Mouse (Mus musculus) kidney, adult 2 months (tissue): ENCODE results near the gene Olfr1255. TPM values are rescaled to one million over a fixed set of nuclear protein-coding genes. Genes with fewer than 3 reads are reported as not detected.

ENCODE experiments used
- DNase-seq: peaks from one replicate; pipeline ENCODE4 v3.0.0; 2021
- H3K27ac ChIP-seq: fragments of 200-500 bp; 2 replicates; pipeline ENCODE4 v1.5.1; 2012; ENCODE audit warnings: low read depth, low read length, control low read depth, inconsistent platforms; ENCODE audit not compliant: insufficient read depth
- H3K27me3 ChIP-seq: fragments of 200-500 bp; replicated peaks from 2 replicates; pipeline ENCODE4 v1.6.1; 2012; ENCODE audit warnings: mild to moderate bottlenecking, moderate library complexity, low read length, inconsistent platforms; ENCODE audit not compliant: control insufficient read depth, insufficient read depth
- H3K36me3 ChIP-seq: fragments of 200-500 bp; 2 replicates; pipeline ENCODE4 v1.6.1; 2012; ENCODE audit warnings: mild to moderate bottlenecking, moderate library complexity, low read length, inconsistent platforms; ENCODE audit not compliant: control insufficient read depth, insufficient read depth
- H3K4me1 ChIP-seq: fragments of 200-500 bp; 2 replicates; pipeline ENCODE4 v1.6.1; 2011; ENCODE audit warnings: low read length; ENCODE audit not compliant: control insufficient read depth, insufficient read depth
- H3K4me3 ChIP-seq: fragments of 200-500 bp; 2 replicates; pipeline ENCODE4 v1.5.1; 2011; ENCODE audit warnings: mild to moderate bottlenecking, low read depth, low read length, control low read depth; ENCODE audit not compliant: insufficient read depth
- CTCF ChIP-seq: fragments of 200-500 bp; conservative IDR thresholded peaks from 2 replicates; pipeline ENCODE4 v1.5.1; 2011; ENCODE audit warnings: low read depth, mild to moderate bottlenecking, control low read depth, low read length, moderate library complexity, mixed read lengths; ENCODE audit not compliant: insufficient read depth, insufficient read length
- POLR2A ChIP-seq: fragments of 200-500 bp; IDR thresholded peaks from one replicate; pipeline ENCODE4 v1.6.1; 2011; ENCODE audit warnings: low read depth, low read length, control low read depth
- WGBS: fragments of 180-500 bp; shearing (Covaris S2); methylation state at CpG from one replicate; pipeline ENCODE4 v1.1.7; 2018; 5-methylcytosine and 5-hydroxymethylcytosine counted together
- polyA plus RNA-seq: library from polyadenylated mRNA; depleted of rRNA; stranded (reverse); fragments of >200 nt; gene quantifications from 2 replicates; pipeline ENCODE4 v1.2.3, GENCODE M21; 2012; rRNA removed

Gene Olfr1255
- not detected in 2 replicates for polyA plus RNA-seq

- no peak within 1 kb of the TSS for H3K4me3 ChIP-seq
- WGBS = 82% methylated on average over 3 of the region's 3 CpGs
- no peaks in the 10 kb centered on the region for H3K4me1 ChIP-seq
- no peak for DNase-seq
- no peak within 1 kb of the TSS for H3K27ac ChIP-seq
- H3K27me3 ChIP-seq = no peaks in the 10 kb centered on the region
- H3K36me3 ChIP-seq = no peaks in the 10 kb centered on the region
- TF ChIP-seq CTCF (no peak), POLR2A (no peak)
Measured at GRCm38 (mm10) chr2:89811751-89812150, at the start of gene Olfr1255. Gene Olfr1255 (plus strand): TSS chr2:89812051.

GRCm38 (mm10) chr2:89793519-89793918 lies 18.3 kb upstream of the Olfr1255 start, which contains the start of gene Olfr1254:
Gene Olfr1254 (minus strand): TSS chr2:89793619.
- TF ChIP-seq POLR2A = no peak
- no peak for TF ChIP-seq CTCF
- Histone ChIP-seq H3K4me1 (no peaks in the 10 kb centered on the region), H3K4me3 (no peak within 1 kb of the TSS), H3K27me3 (no peaks in the 10 kb centered on the region), H3K27ac (no peak within 1 kb of the TSS), H3K36me3 (no peaks in the 10 kb centered on the region)
- DNase-seq = no peak

- DNase-seq = no peak
- no peaks in the 10 kb centered on the region for H3K36me3 ChIP-seq
- no peak overlapping the region for H3K27ac ChIP-seq
- no peaks in the 10 kb centered on the region for H3K4me1 ChIP-seq
- H3K27me3 ChIP-seq = no peaks in the 10 kb centered on the region
- no peak for TF ChIP-seq CTCF
- no peak for TF ChIP-seq POLR2A
- WGBS = 90% methylated on average over 3 of the region's 3 CpGs
- no peak overlapping the region for H3K4me3 ChIP-seq
Measured at GRCm38 (mm10) chr2:89799583-89799982, 12.3 kb upstream of the Olfr1255 start.

GRCm38 (mm10) chr2:89810751-89811150 lies 1.1 kb upstream of the Olfr1255 start:
- no peaks in the 10 kb centered on the region for H3K4me1 ChIP-seq
- no peak overlapping the region for H3K27ac ChIP-seq
- no peaks in the 10 kb centered on the region for H3K36me3 ChIP-seq
- TF ChIP-seq CTCF (no peak), POLR2A (no peak)
- H3K27me3 ChIP-seq = no peaks in the 10 kb centered on the region
- WGBS = 79% methylated on average over 2 of the region's 2 CpGs
- H3K4me3 ChIP-seq = no peak overlapping the region
- no peak for DNase-seq

GRCm38 (mm10) chr2:89820216-89820615 lies 8.4 kb downstream of the Olfr1255 start:
- Histone ChIP-seq H3K4me3 (no peak overlapping the region), H3K27me3 (no peaks in the 10 kb centered on the region), H3K4me1 (no peaks in the 10 kb centered on the region), H3K27ac (no peak overlapping the region), H3K36me3 (no peaks in the 10 kb centered on the region)
- DNase-seq = no peak
- 89% methylated on average over 1 of the region's 1 CpGs for WGBS
- TF ChIP-seq POLR2A (no peak), CTCF (no peak)

GRCm38 (mm10) chr2:89841455-89841854 lies 29.6 kb downstream of the Olfr1255 start, which contains the start of gene Olfr1256:
Gene Olfr1256 (minus strand): TSS chr2:89841555.
- Histone ChIP-seq H3K27ac (no peak within 1 kb of the TSS), H3K4me1 (no peaks in the 10 kb centered on the region), H3K36me3 (no peaks in the 10 kb centered on the region), H3K27me3 (no peaks in the 10 kb centered on the region), H3K4me3 (no peak within 1 kb of the TSS)
- no peak for TF ChIP-seq POLR2A
- no peak for TF ChIP-seq CTCF
- no peak for DNase-seq
- 38% methylated on average over 2 of the region's 2 CpGs for WGBS

- WGBS = 78% methylated on average over 5 of the region's 5 CpGs
- no peak for TF ChIP-seq POLR2A
- TF ChIP-seq CTCF = no peak
- Histone ChIP-seq H3K27me3 (no peaks in the 10 kb centered on the region), H3K36me3 (no peaks in the 10 kb centered on the region), H3K4me1 (no peaks in the 10 kb centered on the region), H3K27ac (no peak within 1 kb of the TSS), H3K4me3 (no peak within 1 kb of the TSS)
- no peak for DNase-seq
Measured at GRCm38 (mm10) chr2:89848105-89848504, 36.3 kb downstream of the Olfr1255 start, which contains the start of gene Olfr48. Gene Olfr48 (minus strand): TSS chr2:89848205.
